Mouse (Mus musculus) CH12.LX (cell line): ENCODE data around the gene Aste1.

Experiments used
- ETS1 ChIP-seq: conservative IDR thresholded peaks from 2 replicates; pipeline ENCODE4 v1.6.1; 2012; ENCODE audit warnings: low read depth, mild to moderate bottlenecking, inconsistent platforms, low read length, improper control_type of control experiment, moderate library complexity
- MEF2A ChIP-seq: IDR thresholded peaks from 2 replicates; pipeline ENCODE4 v1.6.1; 2014; ENCODE audit warnings: low read depth, mild to moderate bottlenecking, inconsistent platforms, low read length, improper control_type of control experiment, borderline replicate concordance
- SIN3A ChIP-seq: IDR thresholded peaks from 2 replicates; pipeline ENCODE4 v1.6.1; 2012; ENCODE audit warnings: low read length, improper control_type of control experiment, inconsistent platforms
- ZKSCAN1 ChIP-seq: IDR thresholded peaks from 2 replicates; pipeline ENCODE4 v1.6.1; 2012; ENCODE audit warnings: low read depth, inconsistent platforms, low read length, improper control_type of control experiment, borderline replicate concordance

DNA sequence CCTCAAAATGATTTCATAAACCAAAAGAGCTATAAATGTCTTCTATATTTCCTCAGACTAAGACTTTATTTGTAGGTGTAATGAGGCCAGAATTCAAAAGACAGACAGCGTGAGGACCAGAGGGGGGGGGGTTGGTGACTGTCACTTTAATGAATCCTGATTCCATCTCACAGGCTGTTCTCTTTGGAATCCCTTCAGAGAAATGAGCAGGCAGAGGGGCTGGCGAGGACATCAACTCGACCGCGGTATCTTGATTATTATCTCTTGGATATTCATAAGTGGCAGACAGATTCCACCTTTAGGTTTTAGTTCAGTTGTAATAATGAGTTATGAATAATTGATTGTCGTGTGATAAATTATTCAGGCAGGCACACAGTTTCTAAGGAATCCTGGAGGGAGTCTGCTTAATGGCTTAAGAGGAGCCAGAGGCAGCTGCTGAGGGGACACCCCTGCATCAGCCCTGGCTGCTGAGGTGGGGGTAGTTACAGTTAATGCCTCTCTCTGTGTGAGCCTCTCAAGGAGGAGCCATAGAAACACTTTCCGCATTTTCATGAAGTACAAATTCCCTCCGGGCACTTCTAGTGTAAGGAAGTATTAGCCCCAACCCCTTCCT, 15.6 kb upstream of the Aste1 start:
- no peak for TF ChIP-seq ZKSCAN1
- TF ChIP-seq MEF2A, result no peak
- no peak for TF ChIP-seq ETS1
- no peak for TF ChIP-seq SIN3A
